Mouse (Mus musculus) thymus, postnatal 14 days (tissue): ENCODE measurements at regions not wholly inside any gene's neighbourhood (a gene's known extent, or its start where the extent isn't known, plus 50 kb on each side); places are given as distances from the start of the nearest gene placed in this dataset.

Experiments
- DNase-seq: peaks from one replicate; pipeline ENCODE4 v3.0.0; 2021

GRCm38 (mm10) chr13:52108349-52108921, 262.0 kb downstream of the Gadd45g start:
- DNase-seq = no peak

- DNase-seq = no peak
These were observed 262.7 kb downstream of the Gadd45g start for GRCm38 (mm10) chr13:52109039-52109759.

GRCm38 (mm10) chr13:52110750-52111149, 264.3 kb downstream of the Gadd45g start:
- no peak for DNase-seq

- DNase-seq = no peak
These were observed 267.1 kb downstream of the Gadd45g start for GRCm38 (mm10) chr13:52113549-52113948.

- DNase-seq = no peak
These were observed 268.0 kb downstream of the Gadd45g start for GRCm38 (mm10) chr13:52114431-52114830.

- no peak for DNase-seq
These were observed 268.5 kb downstream of the Gadd45g start for GRCm38 (mm10) chr13:52114962-52115361.

- no peak for DNase-seq
These were observed 269.8 kb downstream of the Gadd45g start for GRCm38 (mm10) chr13:52116241-52116640.

- no peak for DNase-seq
These were observed 270.3 kb downstream of the Gadd45g start for GRCm38 (mm10) chr13:52116756-52117155.

- no peak for DNase-seq
These were observed 274.3 kb downstream of the Gadd45g start for GRCm38 (mm10) chr13:52120795-52121194.

GRCm38 (mm10) chr13:52125037-52125436, 278.6 kb downstream of the Gadd45g start:
- DNase-seq = no peak

GRCm38 (mm10) chr13:52127751-52128150, 281.3 kb downstream of the Gadd45g start:
- no peak for DNase-seq

GRCm38 (mm10) chr13:52129466-52129865, 283.0 kb downstream of the Gadd45g start:
- no peak for DNase-seq

GRCm38 (mm10) chr13:52133202-52133601, 286.7 kb downstream of the Gadd45g start:
- DNase-seq = no peak

GRCm38 (mm10) chr13:52138331-52138945, 292.0 kb downstream of the Gadd45g start:
- no peak for DNase-seq

- DNase-seq = no peak
These were observed 292.8 kb downstream of the Gadd45g start for GRCm38 (mm10) chr13:52139140-52139809.

- no peak for DNase-seq
These were observed 293.7 kb downstream of the Gadd45g start for GRCm38 (mm10) chr13:52140221-52140620.

GRCm38 (mm10) chr13:52144066-52144465, 297.6 kb downstream of the Gadd45g start:
- DNase-seq = peak; percentile 18

GRCm38 (mm10) chr13:52145926-52146325, 299.4 kb downstream of the Gadd45g start:
- DNase-seq = no peak

- no peak for DNase-seq
These were observed 303.8 kb downstream of the Gadd45g start for GRCm38 (mm10) chr13:52150281-52150680.

GRCm38 (mm10) chr13:52151777-52152176, 305.3 kb downstream of the Gadd45g start:
- DNase-seq = no peak

GRCm38 (mm10) chr13:52152221-52152620, 305.7 kb downstream of the Gadd45g start:
- DNase-seq = no peak

- DNase-seq = no peak
These were observed 306.6 kb downstream of the Gadd45g start for GRCm38 (mm10) chr13:52153030-52153429.

- DNase-seq = no peak
These were observed 307.1 kb downstream of the Gadd45g start for GRCm38 (mm10) chr13:52153576-52153975.
